Mouse (Mus musculus) C2C12 (cell line): Measurements from ENCODE around the gene Nxpe4.

ENCODE experiments used
- CTCF ChIP-seq: IDR thresholded peaks from one replicate; pipeline ENCODE4 v1.5.1; 2011; ENCODE audit not compliant: control insufficient read depth, insufficient read depth, insufficient read length
- MAX ChIP-seq: IDR thresholded peaks from one replicate; pipeline ENCODE4 v1.6.1; 2011; ENCODE audit warnings: mild to moderate bottlenecking, control low read depth
- MYOD1 ChIP-seq: IDR thresholded peaks from one replicate; pipeline ENCODE4 v1.6.1; 2011; ENCODE audit warnings: low read depth; ENCODE audit not compliant: control insufficient read depth, insufficient read length
- MYOG ChIP-seq: IDR thresholded peaks from one replicate; pipeline ENCODE4 v1.6.1; 2011; ENCODE audit not compliant: control insufficient read depth, insufficient read length; ENCODE audit errors: extremely low read depth
- USF1 ChIP-seq: IDR thresholded peaks from one replicate; pipeline ENCODE4 v1.6.1; 2011; ENCODE audit warnings: low read depth, mild to moderate bottlenecking, control low read depth, moderate library complexity

DNA sequence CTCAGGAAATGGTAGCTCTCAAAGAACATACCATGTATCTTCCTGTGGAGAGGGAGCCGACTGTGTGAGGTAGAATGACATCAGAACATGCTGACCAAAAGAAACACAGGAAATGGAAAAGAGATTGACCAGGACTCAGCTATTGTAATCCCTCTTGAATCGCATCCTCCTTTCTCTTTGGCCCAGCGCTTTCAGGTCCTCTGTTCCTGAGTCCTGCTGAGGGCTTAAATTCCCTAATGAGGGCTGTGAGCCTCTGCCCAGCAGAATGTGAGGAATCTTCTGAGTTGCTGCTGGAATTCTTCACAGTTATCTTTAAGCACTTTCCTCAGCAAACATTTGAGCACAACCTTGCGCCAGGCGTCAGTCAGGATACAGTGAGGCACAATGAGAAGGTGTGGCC, 78.6 kb downstream of the Nxpe4 start:
- TF ChIP-seq USF1: no peak
- TF ChIP-seq CTCF: no peak
- no peak for TF ChIP-seq MYOG
- TF ChIP-seq MAX: no peak
- no peak for TF ChIP-seq MYOD1
